Mouse (Mus musculus) limb, embryonic 14.5 days (tissue): ENCODE data around the gene Nfatc2. TPM values are rescaled to one million over a fixed set of nuclear protein-coding genes. Genes with fewer than 3 reads are reported as not detected.

Experiments
- ATAC-seq: fragments of 200-750 bp; cut with Nextera tagmentation; 2 replicates; pipeline ENCODE4 v1.8.0; 2017; ENCODE audit warnings: low read depth, moderate number of reproducible peaks, moderate TSS enrichment; ENCODE audit not compliant: low FRiP score
- DNase-seq: peaks from one replicate; pipeline ENCODE4 v3.0.0-alpha.2; 2015; ENCODE audit warnings: low spot score
- H3K27ac ChIP-seq: fragments of 300-500 bp; sonication (generic); replicated peaks from 2 replicates; pipeline ENCODE4 v1.5.1; 2014; ENCODE audit warnings: low read depth, mild to moderate bottlenecking, low read length, moderate library complexity, mixed read lengths
- H3K27me3 ChIP-seq: fragments of 300-500 bp; sonication (generic); 2 replicates; pipeline ENCODE4 v1.6.1; 2014; ENCODE audit warnings: low read length, mixed read lengths; ENCODE audit not compliant: control insufficient read depth, insufficient read depth
- H3K36me3 ChIP-seq: fragments of 300-500 bp; sonication (generic); 2 replicates; pipeline ENCODE4 v1.6.1; 2014; ENCODE audit warnings: mild to moderate bottlenecking, low read length, moderate library complexity, mixed read lengths; ENCODE audit not compliant: control insufficient read depth, insufficient read depth
- H3K4me1 ChIP-seq: fragments of 300-500 bp; sonication (generic); 2 replicates; pipeline ENCODE4 v1.6.1; 2014; ENCODE audit warnings: antibody characterized with exemption, low read length, mixed read lengths; ENCODE audit not compliant: control insufficient read depth, insufficient read depth
- H3K4me2 ChIP-seq: fragments of 300-500 bp; sonication (generic); replicated peaks from 2 replicates; pipeline ENCODE4 v1.6.1; 2014; ENCODE audit warnings: low read depth, mild to moderate bottlenecking, low read length, moderate library complexity; ENCODE audit not compliant: severe bottlenecking
- H3K4me3 ChIP-seq: fragments of 300-500 bp; sonication (generic); replicated peaks from 2 replicates; pipeline ENCODE4 v1.5.1; 2014; ENCODE audit warnings: low read length
- H3K9ac ChIP-seq: fragments of 300-500 bp; sonication (generic); 2 replicates; pipeline ENCODE4 v1.6.1; 2014; ENCODE audit warnings: mild to moderate bottlenecking, low read depth, low read length, moderate library complexity; ENCODE audit not compliant: severe bottlenecking
- H3K9me3 ChIP-seq: fragments of 300-500 bp; sonication (generic); 2 replicates; pipeline ENCODE4 v1.6.1; 2016; ENCODE audit warnings: low read length; ENCODE audit not compliant: control insufficient read depth
- POLR2A ChIP-seq: fragments of 200-500 bp; IDR thresholded peaks from 2 replicates; pipeline ENCODE4 v1.8.0; 2012; ENCODE audit warnings: inconsistent platforms, mild to moderate bottlenecking, moderate library complexity, borderline replicate concordance; ENCODE audit not compliant: insufficient read depth, insufficient read length; ENCODE audit errors: extremely low read depth
- WGBS: fragments of 180-500 bp; shearing (Covaris S2); extraction: QIAGEN DNeasy Blood & Tissue Kit; methylation state at CpG from one replicate; pipeline ENCODE4 v1.1.7; 2014; 5-methylcytosine and 5-hydroxymethylcytosine counted together
- polyA plus RNA-seq, 2 experiments: library from polyadenylated mRNA; depleted of rRNA in 1 of 2; stranded (reverse) in 1 of 2; unstranded in 1 of 2; fragments of >200 nt; fragmentation: Nextera tagmentation in 1 of 2; extraction: Ambion mirVana in 1 of 2; gene quantifications; 2 replicates each; pipeline versions ENCODE4 v1.2.1 to v1.2.3; 2012 to 2014

The Nfatc2 gene
- polyA plus RNA-seq, 2 experiments = 9.0 to 9.4 TPM

DNA sequence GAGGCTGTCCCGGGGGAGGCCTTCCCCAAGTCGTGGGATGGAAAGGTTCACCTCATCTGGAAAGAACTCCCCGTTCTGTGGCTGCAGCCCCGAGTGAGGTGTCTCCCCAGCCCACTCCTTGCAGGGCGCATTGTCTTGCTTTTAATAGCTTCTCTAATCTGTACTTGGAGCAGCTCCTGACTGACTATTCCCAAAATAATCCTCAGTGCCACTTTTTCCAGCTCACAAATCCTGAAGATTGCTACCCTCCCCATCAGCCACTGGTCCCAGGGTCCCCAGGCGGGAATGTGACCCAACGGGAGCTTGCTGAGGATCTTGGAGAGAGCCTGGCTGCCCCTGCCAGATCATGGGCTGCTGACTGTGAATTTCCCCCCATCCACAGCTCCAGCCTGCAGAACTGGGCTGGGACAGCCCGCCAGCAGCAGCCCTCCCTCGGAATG is 6.7 kb upstream of the Nfatc2 start:
- no peak overlapping the region for H3K4me3 ChIP-seq
- H3K36me3 ChIP-seq = no peaks in the 10 kb centered on the region
- no peak for ATAC-seq
- H3K27ac ChIP-seq = no peak overlapping the region
- 58% methylated on average over 9 of the region's 9 CpGs for WGBS
- DNase-seq = no peak
- H3K4me1 ChIP-seq = peaks cover 40% of the 10 kb centered on the region
- H3K9ac ChIP-seq = no peak overlapping the region
- no peaks in the 10 kb centered on the region for H3K27me3 ChIP-seq
- no peaks in the 10 kb centered on the region for H3K9me3 ChIP-seq
- TF ChIP-seq POLR2A = no peak
- H3K4me2 ChIP-seq = no peak overlapping the region

DNA sequence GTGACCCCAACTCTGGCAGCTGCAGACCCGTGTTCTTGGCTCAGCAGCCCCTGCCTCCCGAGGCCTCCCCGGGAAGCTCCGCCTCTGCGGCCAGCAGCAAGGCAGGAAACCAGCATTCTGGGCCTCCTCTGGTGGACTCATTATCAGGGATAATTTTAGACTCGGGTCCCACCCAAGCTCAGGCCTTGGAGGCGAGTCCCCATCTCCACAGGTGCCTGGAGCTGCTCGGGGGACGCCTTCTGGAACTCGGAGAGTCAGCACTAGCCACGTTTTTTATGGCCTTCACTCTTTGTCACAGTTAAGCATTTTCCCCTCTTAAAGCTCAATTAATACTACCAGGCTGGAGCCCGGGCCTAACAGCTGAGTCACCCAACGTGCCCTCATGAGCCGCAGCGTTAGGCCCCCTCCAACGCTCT is 3.2 kb upstream of the Nfatc2 start:
- peaks cover 5% of the 10 kb centered on the region; the same call in 1 of the 2 replicates for H3K27me3 ChIP-seq
- H3K9me3 ChIP-seq = no peaks in the 10 kb centered on the region
- no peak overlapping the region for H3K4me3 ChIP-seq
- H3K4me2 ChIP-seq = peak overlapping the region; percentile 21
- WGBS = 10% methylated on average over 16 of the region's 16 CpGs
- peak overlapping the region; percentile 16 for H3K27ac ChIP-seq
- no peak for TF ChIP-seq POLR2A
- ATAC-seq (0 out of 2 replicates have a peak, but pooled peaks have one; percentile 16), DNase-seq (peak; percentile 69)
- H3K9ac ChIP-seq = no peak overlapping the region
- no peaks in the 10 kb centered on the region for H3K36me3 ChIP-seq
- peaks cover 52% of the 10 kb centered on the region for H3K4me1 ChIP-seq

DNA sequence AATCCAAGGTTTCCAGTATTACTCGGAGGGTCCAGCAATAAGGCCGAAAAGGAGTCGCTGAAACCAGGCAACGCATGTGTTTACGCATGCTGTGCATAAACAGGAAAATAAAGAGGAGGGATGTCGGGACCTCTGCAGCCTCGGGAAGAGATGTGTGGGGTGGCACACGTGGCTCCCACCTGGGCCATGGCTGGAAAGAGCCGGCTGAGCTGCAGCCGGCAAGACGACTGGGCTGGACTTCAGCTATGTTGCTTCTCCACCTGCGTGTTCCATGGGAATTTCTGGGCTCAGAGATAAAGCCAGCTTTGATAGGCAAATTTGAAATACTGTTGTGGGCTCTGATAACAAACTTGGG is 907 bp upstream of the Nfatc2 start:
- H3K27me3 ChIP-seq = peaks cover 5% of the 10 kb centered on the region; the same call in 1 of the 2 replicates
- H3K27ac ChIP-seq = peak overlapping the region; percentile 89
- no peaks in the 10 kb centered on the region for H3K9me3 ChIP-seq
- WGBS = 15% methylated on average over 12 of the region's 12 CpGs
- ATAC-seq (no peak), DNase-seq (no peak)
- peak overlapping the region; percentile 88 for H3K4me2 ChIP-seq
- 0 out of 2 replicates have a peak overlapping the region, but pooled peaks have one; percentile 78 for H3K9ac ChIP-seq
- peak overlapping the region; percentile 59; the same call in 1 of the 2 replicates for H3K4me3 ChIP-seq
- H3K36me3 ChIP-seq = no peaks in the 10 kb centered on the region
- H3K4me1 ChIP-seq = peaks cover 41% of the 10 kb centered on the region
- no peak for TF ChIP-seq POLR2A

DNA sequence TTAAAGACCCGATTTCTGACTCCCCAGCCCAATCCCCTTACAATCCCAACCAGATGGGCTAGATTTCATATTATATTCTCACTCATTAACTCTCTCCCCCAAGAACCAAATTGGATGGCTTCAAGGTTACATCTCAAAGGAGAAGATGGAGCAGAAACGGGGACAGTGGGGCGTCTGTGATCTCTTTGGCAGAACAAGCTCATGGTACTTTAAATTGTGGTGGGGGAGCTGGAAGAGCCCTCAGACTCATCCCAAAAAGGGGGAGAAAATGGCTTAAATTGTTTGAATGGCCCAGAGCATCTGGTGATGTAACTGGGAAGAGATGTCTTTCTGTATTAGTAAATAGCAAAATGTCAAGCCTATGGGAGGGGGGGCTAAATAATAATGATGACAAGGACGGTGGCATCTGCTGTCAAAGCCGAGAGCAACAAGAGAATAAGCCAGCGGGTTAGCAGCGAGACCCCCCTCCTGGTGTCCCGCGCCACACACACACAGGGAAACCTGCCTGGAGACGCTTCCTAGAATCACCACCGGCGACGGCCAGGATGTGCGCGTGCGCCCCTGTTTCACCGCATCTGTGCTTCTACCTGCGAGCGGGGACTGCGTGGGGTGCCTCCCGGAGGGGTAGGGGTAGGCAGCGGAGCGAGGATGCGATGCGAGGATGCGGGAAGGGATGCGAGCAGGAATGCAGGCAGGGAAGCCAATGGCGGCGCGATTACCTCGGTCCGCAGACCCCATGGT is 537 bp downstream of the Nfatc2 start:
- WGBS = 2% methylated on average over 23 of the region's 32 CpGs
- ATAC-seq (no peak), DNase-seq (no peak)
- no peaks in the 10 kb centered on the region for H3K36me3 ChIP-seq
- H3K9me3 ChIP-seq = no peaks in the 10 kb centered on the region
- H3K4me2 ChIP-seq = peak overlapping the region; percentile 88
- peak overlapping the region; percentile 89 for H3K27ac ChIP-seq
- TF ChIP-seq POLR2A = no peak
- H3K4me3 ChIP-seq = peak overlapping the region; percentile 59
- H3K4me1 ChIP-seq = peaks cover 41% of the 10 kb centered on the region
- H3K27me3 ChIP-seq = peaks cover 5% of the 10 kb centered on the region; the same call in 1 of the 2 replicates
- peak overlapping the region; percentile 78 for H3K9ac ChIP-seq

DNA sequence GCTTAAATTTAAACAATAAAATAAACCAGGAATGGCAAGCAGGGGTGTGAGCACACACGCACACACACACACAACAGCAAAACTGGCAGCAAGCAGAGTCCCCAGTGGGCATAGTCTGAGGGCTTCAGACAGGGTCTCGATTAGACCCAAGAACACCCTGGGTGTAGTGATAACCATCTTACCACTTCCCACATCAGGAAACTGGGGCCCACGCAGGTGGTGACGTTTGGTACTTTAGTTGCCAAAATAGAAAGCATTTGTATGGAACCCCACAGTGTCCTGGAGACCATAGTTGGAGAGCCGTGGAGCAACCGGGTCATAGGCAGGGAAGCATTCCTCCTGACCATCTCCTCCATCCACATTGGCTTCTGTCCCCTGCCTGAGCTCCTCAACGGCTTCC is 5.8 kb downstream of the Nfatc2 start:
- Histone ChIP-seq H3K9me3 (no peaks in the 10 kb centered on the region), H3K27me3 (peaks cover 11% of the 10 kb centered on the region; the same call in 1 of the 2 replicates), H3K27ac (no peak overlapping the region), H3K4me2 (no peak overlapping the region), H3K4me3 (no peak overlapping the region), H3K36me3 (no peaks in the 10 kb centered on the region), H3K4me1 (peaks cover 6% of the 10 kb centered on the region), H3K9ac (no peak overlapping the region)
- DNase-seq (no peak), ATAC-seq (no peak)
- WGBS = 84% methylated on average over 7 of the region's 7 CpGs
- no peak for TF ChIP-seq POLR2A

DNA sequence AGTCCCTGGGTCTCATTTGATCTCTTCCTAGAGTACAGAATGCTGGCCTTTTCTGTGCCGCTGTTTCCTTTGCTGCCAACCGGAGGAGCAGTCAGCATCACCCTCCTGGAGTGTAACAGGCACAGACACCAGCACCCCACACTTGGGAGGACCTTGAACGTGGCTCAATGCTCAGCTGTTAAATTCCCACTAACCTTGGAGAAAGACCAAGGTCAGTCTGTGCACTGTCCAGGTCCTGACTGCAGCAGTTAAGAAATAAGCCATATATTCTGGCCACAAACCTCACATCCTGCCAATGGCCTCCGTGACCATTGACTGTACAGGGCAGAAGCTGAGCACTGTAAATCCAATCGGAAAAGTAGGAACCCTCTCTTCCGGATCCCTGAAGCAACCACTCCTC is 7.8 kb downstream of the Nfatc2 start:
- Histone ChIP-seq H3K36me3 (no peaks in the 10 kb centered on the region), H3K4me3 (no peak overlapping the region), H3K27ac (no peak overlapping the region), H3K4me2 (no peak overlapping the region), H3K4me1 (peaks cover 18% of the 10 kb centered on the region), H3K9me3 (no peaks in the 10 kb centered on the region), H3K9ac (no peak overlapping the region), H3K27me3 (peaks cover 22% of the 10 kb centered on the region)
- ATAC-seq (no peak), DNase-seq (no peak)
- 76% methylated on average over 6 of the region's 6 CpGs for WGBS
- TF ChIP-seq POLR2A = no peak
